Mouse (Mus musculus): Measurements from ENCODE around the gene Gm436.

- TF ChIP-seq CTCF (conservative IDR thresholded peaks at IDR 0.05; ENCODE audit: low read length), result no peak
- TF ChIP-seq NANOG (IDR thresholded peaks at IDR 0.05; ENCODE audit: borderline replicate concordance, low read length), result no peak
- TF ChIP-seq POU5F1 (IDR thresholded peaks at IDR 0.05; ENCODE audit: borderline replicate concordance, low read length), result no peak
Measured at GRCm38 (mm10) chr4:144718288-144718687, 32.1 kb upstream of the Gm436 start.

All from E14TG2a.4 (cell line).